Mouse (Mus musculus) cerebellum, adult 2 months (tissue): Measurements from ENCODE around the gene Tnfsf13.

Experiments used
- CTCF ChIP-seq: fragments of 200-500 bp; IDR thresholded peaks from 2 replicates; pipeline ENCODE4 v1.5.1; 2011; ENCODE audit warnings: low read depth, mild to moderate bottlenecking, control low read depth, low read length, moderate library complexity, borderline replicate concordance; ENCODE audit not compliant: insufficient read depth
- POLR2A ChIP-seq: fragments of 200-500 bp; IDR thresholded peaks from 2 replicates; pipeline ENCODE4 v1.6.1; 2011; ENCODE audit warnings: low read length, control low read depth, borderline replicate concordance; ENCODE audit not compliant: insufficient read depth

GRCm38 (mm10) chr11:69715482-69715881, 29.9 kb upstream of the Tnfsf13 start:
- TF ChIP-seq CTCF (peak; percentile 50; the same call in 1 of the 2 replicates), POLR2A (no peak)
